Mouse (Mus musculus): ENCODE data around the gene Lin37. TPM values are rescaled to one million over a fixed set of nuclear protein-coding genes. Genes with fewer than 3 reads are reported as not detected.
A peak's percentile ranks its signal among the peaks of the same experiment; 100 is the strongest.

Lin37 gene
- polyA plus RNA-seq (2016; fragmentation: Nextera tagmentation; extraction: Ambion mirVana): 31.5 and 35.6 TPM in 2 replicates

DNA sequence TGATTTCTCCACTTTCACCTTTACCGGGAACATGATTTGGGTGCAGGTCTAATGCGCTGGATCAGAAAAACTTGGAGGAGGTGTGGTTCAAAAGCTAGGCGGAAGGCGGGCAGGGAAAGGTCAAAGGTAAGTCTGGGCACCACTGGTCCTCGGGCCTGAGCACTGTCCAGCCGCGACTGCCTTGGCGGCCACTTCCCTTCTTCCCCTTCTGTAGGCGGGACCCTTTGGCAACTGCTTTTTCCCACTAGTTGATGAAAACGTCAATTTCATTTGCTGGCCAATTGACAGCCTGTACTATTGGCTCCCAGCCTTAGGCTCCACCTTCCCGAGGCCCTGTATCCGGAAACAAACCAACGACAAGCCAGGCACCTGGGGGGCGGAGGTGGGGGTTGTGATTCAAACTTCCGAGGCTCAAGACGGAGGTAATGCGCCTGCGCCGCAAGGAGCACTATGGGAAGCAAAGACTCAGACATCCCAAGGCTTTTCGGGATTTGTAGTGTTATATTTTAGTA is at the start of gene Lin37:
Gene Lin37, minus strand, starts transcription at position 396 of the 512 bp plus-strand sequence.
- WGBS: under 1% methylated on average over 20 of the region's 20 CpGs
- Histone ChIP-seq H3K36me3 (peaks cover 39% of the 10 kb centered on the region), H3K9me3 (no peaks in the 10 kb centered on the region), H3K4me3 (peak within 1 kb of the TSS; percentile 72), H3K27ac (peak within 1 kb of the TSS; percentile 81), H3K4me1 (peaks cover 20% of the 10 kb centered on the region), H3K27me3 (ENCODE audit: insufficient read depth, poor library complexity, severe bottlenecking) (no peaks in the 10 kb centered on the region)
- peak; percentile 99 for DNase-seq (ENCODE audit: low spot score)

DNA sequence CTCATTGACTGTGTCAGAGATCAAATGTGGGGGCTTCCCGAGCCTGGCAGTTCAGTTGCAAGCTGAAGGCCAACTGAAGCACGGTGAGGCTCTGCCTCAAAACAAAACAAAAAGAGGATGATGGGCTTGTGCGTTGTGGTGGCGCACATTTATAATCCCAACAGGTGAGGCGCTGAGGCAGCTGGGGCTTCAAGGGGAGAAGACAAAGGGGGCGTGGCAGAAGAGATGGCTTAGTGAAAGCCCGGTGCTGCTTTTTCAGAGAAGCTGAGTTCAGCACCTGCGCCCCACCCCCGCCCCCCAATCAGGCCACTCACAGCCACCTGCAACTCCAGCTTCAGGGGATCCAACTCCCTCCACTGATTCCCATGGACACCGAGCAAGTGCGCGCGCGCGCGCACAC is 48.8 kb upstream of the Lin37 start:
- Histone ChIP-seq H3K27me3 (ENCODE audit: insufficient read depth, poor library complexity, severe bottlenecking) (peaks cover 9% of the 10 kb centered on the region; the same call in 1 of the 2 replicates), H3K27ac (no peak overlapping the region), H3K4me3 (no peak overlapping the region), H3K36me3 (no peaks in the 10 kb centered on the region), H3K9me3 (no peaks in the 10 kb centered on the region), H3K4me1 (peaks cover 14% of the 10 kb centered on the region)
- no peak for DNase-seq (ENCODE audit: low spot score)
- 49% methylated on average over 16 of the region's 16 CpGs for WGBS

DNA sequence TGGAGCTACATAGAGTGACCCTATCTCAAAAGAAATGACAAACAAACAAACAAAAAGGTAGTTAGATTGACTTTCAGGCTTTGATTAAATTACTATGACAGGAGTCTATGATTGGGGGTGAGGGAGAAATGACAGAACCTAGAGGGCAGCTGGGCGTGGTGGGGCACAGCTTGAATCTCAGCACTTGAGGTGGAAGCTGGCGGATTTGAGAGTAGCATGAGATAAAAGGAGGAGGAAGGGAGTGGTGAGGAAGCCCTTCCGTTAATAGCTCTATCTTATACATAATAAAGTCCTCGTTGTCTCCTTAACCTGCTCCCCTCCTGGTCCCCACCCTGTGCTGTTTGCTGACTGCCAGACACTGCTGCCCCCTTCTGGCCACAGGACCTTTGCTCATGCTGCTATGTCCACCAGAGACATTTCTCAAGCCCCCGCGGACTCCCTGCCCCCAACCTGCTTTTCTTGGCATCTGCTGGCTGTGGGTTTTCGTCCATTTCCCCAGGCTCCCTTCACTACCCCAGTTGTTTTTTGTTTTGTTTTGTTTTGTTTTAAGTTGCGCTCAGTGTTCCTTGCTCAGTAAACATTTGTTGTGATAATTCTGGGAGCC is 48.2 kb upstream of the Lin37 start:
- Histone ChIP-seq H3K27ac (no peak overlapping the region), H3K4me1 (peaks cover 12% of the 10 kb centered on the region), H3K27me3 (ENCODE audit: insufficient read depth, poor library complexity, severe bottlenecking) (peaks cover 9% of the 10 kb centered on the region; the same call in 1 of the 2 replicates), H3K4me3 (no peak overlapping the region), H3K9me3 (no peaks in the 10 kb centered on the region), H3K36me3 (no peaks in the 10 kb centered on the region)
- DNase-seq (ENCODE audit: low spot score): no peak
- 23% methylated on average over 8 of the region's 8 CpGs for WGBS

DNA sequence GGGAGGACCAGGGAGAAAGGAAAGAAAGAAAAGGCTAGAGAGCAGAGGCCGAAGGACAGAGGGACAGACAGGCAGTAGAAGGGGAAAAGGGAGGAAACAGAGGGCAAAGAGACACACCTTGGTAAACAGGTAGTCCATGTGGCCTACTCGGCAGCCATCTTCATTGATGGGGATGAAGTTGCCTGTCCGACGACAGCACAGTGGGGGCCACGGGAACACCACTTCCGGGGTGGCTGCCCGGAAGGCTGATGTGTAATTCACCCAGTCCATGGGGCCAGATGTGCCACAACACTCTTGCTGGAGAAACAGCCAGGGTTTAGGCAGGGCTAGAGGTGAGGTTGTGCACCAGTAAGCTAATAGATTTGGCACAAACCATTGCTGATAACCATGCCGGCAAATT is 45.3 kb upstream of the Lin37 start:
- Histone ChIP-seq H3K27me3 (ENCODE audit: insufficient read depth, poor library complexity, severe bottlenecking) (peaks cover 9% of the 10 kb centered on the region; the same call in 1 of the 2 replicates), H3K36me3 (no peaks in the 10 kb centered on the region), H3K9me3 (no peaks in the 10 kb centered on the region), H3K4me3 (no peak overlapping the region), H3K27ac (no peak overlapping the region), H3K4me1 (peaks cover 20% of the 10 kb centered on the region)
- no peak for DNase-seq (ENCODE audit: low spot score)
- WGBS: 76% methylated on average over 8 of the region's 8 CpGs

DNA sequence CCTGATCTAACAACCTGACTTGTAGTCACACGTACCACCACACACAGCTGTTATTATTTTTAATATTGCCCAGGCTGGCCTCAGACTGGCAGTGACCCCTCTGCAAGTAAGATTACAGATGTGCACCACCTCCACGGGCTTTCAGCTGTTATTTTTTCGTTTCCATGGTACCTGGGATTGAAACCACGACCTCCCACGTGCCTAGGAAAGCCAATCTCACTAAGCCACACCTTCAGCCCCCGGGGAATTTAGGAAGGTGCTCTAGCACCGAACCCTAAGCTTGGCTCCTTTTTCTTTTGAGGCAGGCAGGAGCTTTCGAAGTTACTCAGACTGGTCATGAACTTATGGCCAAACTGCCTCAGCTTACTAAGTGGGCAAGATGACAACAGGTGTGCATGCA is 44.8 kb upstream of the Lin37 start:
- Histone ChIP-seq H3K27me3 (ENCODE audit: insufficient read depth, poor library complexity, severe bottlenecking) (peaks cover 9% of the 10 kb centered on the region; the same call in 1 of the 2 replicates), H3K4me1 (peaks cover 19% of the 10 kb centered on the region), H3K27ac (no peak overlapping the region), H3K9me3 (no peaks in the 10 kb centered on the region), H3K36me3 (no peaks in the 10 kb centered on the region), H3K4me3 (no peak overlapping the region)
- no peak for DNase-seq (ENCODE audit: low spot score)
- WGBS: 58% methylated on average over 8 of the region's 8 CpGs

DNA sequence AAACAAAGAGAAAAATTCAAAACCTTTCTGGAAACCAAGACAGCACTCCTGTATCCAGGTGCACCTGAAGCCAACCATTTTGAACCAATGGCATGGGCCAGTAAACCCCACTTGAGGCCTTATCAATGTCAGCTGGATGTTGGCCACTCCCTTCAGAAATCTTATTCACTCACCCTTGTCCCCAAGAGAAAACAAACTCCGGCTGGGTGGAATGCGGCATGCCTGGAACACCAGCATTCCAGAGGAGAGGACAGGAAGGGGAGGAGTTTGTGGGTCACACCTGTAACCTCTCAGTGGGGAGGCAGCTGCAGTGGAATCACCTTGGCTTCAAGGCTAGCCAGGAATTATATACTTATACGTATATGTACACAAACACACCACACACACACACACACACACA is 42.9 kb upstream of the Lin37 start:
- 23% methylated on average over 3 of the region's 3 CpGs for WGBS
- Histone ChIP-seq H3K4me3 (no peak overlapping the region), H3K27me3 (ENCODE audit: insufficient read depth, poor library complexity, severe bottlenecking) (peaks cover 5% of the 10 kb centered on the region; the same call in 1 of the 2 replicates), H3K27ac (no peak overlapping the region), H3K9me3 (no peaks in the 10 kb centered on the region), H3K36me3 (no peaks in the 10 kb centered on the region), H3K4me1 (peaks cover 18% of the 10 kb centered on the region)
- no peak for DNase-seq (ENCODE audit: low spot score)

DNA sequence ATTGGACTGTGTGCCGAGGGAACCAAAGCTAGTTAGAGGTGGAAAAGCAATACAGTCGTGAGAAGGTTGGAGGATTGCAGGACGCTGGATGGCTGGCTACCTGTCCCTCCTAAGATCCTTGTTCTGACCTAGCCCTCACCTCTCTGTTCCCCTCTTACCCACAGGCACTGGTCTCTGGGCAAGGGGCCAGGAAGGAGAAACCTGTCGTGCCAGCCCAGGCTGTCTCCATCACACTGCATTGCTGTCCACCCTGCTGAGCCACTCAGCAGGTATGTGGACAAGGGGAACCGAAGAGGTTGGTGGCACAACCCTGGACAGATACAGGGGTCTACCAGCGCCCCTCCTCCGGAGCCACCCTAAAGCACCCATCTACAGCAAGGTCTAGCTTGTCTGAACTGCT is 41.0 kb upstream of the Lin37 start:
- DNase-seq (ENCODE audit: low spot score): no peak

DNA sequence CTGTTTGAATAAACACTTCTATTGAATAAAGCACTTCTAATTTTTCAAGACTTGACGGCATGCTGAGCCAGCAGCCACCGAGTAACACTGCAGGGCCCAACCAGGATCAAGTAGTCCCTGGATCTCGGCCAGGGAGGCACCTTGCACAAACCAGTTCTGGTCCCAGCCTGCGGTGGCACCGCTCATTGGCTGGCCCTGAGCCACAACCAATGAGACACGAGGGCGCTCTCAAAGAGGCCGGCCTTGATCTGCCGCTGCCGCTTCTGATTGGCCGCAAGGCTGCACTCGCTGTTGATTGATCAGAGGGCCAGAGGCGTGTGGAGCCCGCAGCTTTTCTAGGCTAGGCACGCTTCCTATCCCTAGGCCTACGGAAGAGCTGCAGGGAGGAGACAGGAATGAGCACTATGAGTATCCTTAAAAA is 40.3 kb upstream of the Lin37 start:
- Histone ChIP-seq H3K27me3 (ENCODE audit: insufficient read depth, poor library complexity, severe bottlenecking) (peaks cover 4% of the 10 kb centered on the region; the same call in 1 of the 2 replicates), H3K9me3 (no peaks in the 10 kb centered on the region), H3K27ac (no peak overlapping the region), H3K4me3 (peak overlapping the region; percentile 19), H3K4me1 (peaks cover 18% of the 10 kb centered on the region), H3K36me3 (no peaks in the 10 kb centered on the region)
- peak; percentile 97 for DNase-seq (ENCODE audit: low spot score)
- WGBS: 2% methylated on average over 16 of the region's 16 CpGs

More for the DNA sequence above, 41.0 kb upstream of the Lin37 start:
- Histone ChIP-seq H3K4me1 (peaks cover 18% of the 10 kb centered on the region), H3K36me3 (no peaks in the 10 kb centered on the region), H3K4me3 (no peak overlapping the region), H3K9me3 (no peaks in the 10 kb centered on the region), H3K27me3 (ENCODE audit: insufficient read depth, poor library complexity, severe bottlenecking) (no peaks in the 10 kb centered on the region), H3K27ac (no peak overlapping the region)
- WGBS: 72% methylated on average over 7 of the region's 7 CpGs

DNA sequence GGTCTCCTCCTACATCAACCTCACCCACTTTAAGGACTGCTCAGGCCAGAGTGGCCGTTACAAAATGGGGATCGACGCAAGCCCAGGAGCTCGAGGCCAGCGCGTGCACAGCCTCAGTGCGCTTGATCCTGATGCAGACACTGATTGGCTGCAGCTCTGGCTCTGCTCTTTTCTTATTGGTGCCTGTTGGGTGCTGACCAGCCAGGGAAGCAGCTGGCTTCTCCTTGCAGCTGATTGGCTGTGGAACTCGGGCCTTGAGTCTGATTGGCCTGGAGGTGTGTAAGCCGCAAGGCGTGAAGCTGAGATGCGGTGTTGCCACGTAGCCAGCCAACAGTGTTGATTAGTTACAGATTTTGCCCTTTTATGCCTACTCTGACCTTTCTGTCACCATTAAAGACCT is 39.1 kb upstream of the Lin37 start, which contains the start of gene Zbtb32:
Gene Zbtb32, minus strand, starts transcription at position 124 of the 400 bp plus-strand sequence.
- H3K4me1 ChIP-seq: peaks cover 18% of the 10 kb centered on the region
- peak within 1 kb of the TSS; percentile 19; the same call in 1 of the 2 replicates for H3K4me3 ChIP-seq
- no peak for DNase-seq (ENCODE audit: low spot score)
- no peak within 1 kb of the TSS for H3K27ac ChIP-seq
- no peaks in the 10 kb centered on the region for H3K9me3 ChIP-seq
- H3K27me3 ChIP-seq (ENCODE audit: insufficient read depth, poor library complexity, severe bottlenecking): peaks cover 8% of the 10 kb centered on the region; the same call in 1 of the 2 replicates
- no peaks in the 10 kb centered on the region for H3K36me3 ChIP-seq
- WGBS: 91% methylated on average over 12 of the region's 12 CpGs

DNA sequence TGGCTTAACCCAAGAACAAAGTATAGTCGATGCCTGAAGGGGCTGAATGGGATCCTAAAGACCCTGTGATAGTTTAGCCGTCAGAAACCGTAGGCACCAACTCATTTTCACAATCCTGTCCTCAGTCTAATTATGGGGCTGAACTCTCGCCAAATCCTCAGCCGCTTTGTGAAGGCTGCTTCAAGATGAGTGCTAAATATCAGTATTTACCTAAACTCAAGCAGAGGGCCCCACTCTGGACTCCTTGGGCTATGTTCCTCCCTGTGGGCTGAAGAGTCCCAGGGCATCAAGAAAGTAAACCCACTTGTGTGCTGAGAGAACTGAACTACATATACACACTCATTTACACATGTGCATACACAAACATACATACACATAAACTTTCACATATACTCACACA is 37.2 kb upstream of the Lin37 start:
- no peak for DNase-seq (ENCODE audit: low spot score)
- Histone ChIP-seq H3K4me3 (no peak overlapping the region), H3K36me3 (no peaks in the 10 kb centered on the region), H3K27ac (no peak overlapping the region), H3K27me3 (ENCODE audit: insufficient read depth, poor library complexity, severe bottlenecking) (peaks cover 8% of the 10 kb centered on the region; the same call in 1 of the 2 replicates), H3K9me3 (no peaks in the 10 kb centered on the region), H3K4me1 (peaks cover 12% of the 10 kb centered on the region)
- 78% methylated on average over 5 of the region's 5 CpGs for WGBS

DNA sequence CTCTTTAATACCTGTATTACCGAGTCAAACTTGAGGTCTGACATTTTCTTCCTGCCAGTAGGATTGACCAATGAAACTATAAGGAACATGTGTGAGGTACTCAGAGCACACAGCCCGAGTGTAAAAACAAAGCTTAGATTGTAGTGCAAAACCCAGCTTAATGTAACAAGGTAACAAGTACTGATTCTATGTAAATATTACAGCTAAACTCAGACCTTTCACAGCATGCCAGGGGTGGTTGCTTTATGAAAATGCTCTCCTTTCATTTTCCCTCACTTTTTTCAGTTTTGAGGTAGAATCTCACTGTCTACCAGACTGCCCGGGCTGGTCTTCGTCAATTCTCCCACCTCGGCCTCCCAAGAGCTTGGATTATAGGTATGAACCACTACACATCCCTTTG is 36.5 kb upstream of the Lin37 start:
- Histone ChIP-seq H3K27me3 (ENCODE audit: insufficient read depth, poor library complexity, severe bottlenecking) (peaks cover 8% of the 10 kb centered on the region; the same call in 1 of the 2 replicates), H3K9me3 (no peaks in the 10 kb centered on the region), H3K4me3 (no peak overlapping the region), H3K27ac (no peak overlapping the region), H3K4me1 (peaks cover 12% of the 10 kb centered on the region), H3K36me3 (no peaks in the 10 kb centered on the region)
- 76% methylated on average over 5 of the region's 5 CpGs for WGBS
- no peak for DNase-seq (ENCODE audit: low spot score)

DNA sequence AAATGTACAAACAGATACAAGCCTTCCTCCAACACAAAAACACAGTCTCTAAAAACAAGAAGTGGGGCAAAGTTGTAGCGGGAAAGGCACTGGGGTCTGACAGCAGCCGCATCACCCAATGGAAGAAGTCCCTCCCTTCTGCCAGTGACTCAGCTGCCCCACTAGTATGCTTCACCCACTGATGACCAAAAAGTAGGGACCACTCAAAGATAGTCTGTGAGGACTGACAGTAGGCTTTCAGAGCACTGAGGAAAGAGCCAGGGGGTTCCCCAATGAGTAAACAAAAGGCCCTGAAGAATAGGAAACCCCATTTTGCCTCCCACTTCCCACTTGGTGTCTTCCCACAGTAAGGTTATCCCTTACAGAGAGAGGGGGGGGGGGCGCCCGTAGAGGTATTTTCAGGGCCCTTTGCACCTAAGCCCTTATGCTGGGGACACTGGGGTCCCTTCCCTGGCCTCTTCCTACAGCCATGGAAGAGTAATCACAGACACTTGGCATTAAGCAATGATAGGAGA is 34.9 kb upstream of the Lin37 start:
- Histone ChIP-seq H3K9me3 (no peaks in the 10 kb centered on the region), H3K27me3 (ENCODE audit: insufficient read depth, poor library complexity, severe bottlenecking) (peaks cover 8% of the 10 kb centered on the region; the same call in 1 of the 2 replicates), H3K36me3 (no peaks in the 10 kb centered on the region), H3K4me3 (no peak overlapping the region), H3K4me1 (peaks cover 7% of the 10 kb centered on the region), H3K27ac (no peak overlapping the region)
- WGBS: 56% methylated on average over 4 of the region's 4 CpGs
- DNase-seq (ENCODE audit: low spot score): no peak
